Mouse (Mus musculus) kidney, postnatal 0 days (tissue): ENCODE data around the gene Ccdc33. TPM values are rescaled to one million over a fixed set of nuclear protein-coding genes. Genes with fewer than 3 reads are reported as not detected.

Source experiments
- ATAC-seq: fragments of 200-750 bp; cut with Nextera tagmentation; replicated peaks from 2 replicates; pipeline ENCODE4 v1.8.0; 2017; ENCODE audit warnings: low read depth, moderate number of reproducible peaks, moderate TSS enrichment, moderate library complexity; ENCODE audit not compliant: low FRiP score
- DNase-seq: peaks from one replicate; pipeline ENCODE4 v3.0.0-alpha.2; 2016; ENCODE audit warnings: low spot score
- H3K27ac ChIP-seq: fragments of 300-500 bp; sonication (generic); 2 replicates; pipeline ENCODE4 v1.5.1; 2014; ENCODE audit warnings: mild to moderate bottlenecking
- H3K27me3 ChIP-seq: fragments of 300-500 bp; sonication (generic); 2 replicates; pipeline ENCODE4 v1.6.1; 2014; ENCODE audit warnings: low read length, mixed read lengths; ENCODE audit not compliant: insufficient read depth
- H3K36me3 ChIP-seq: fragments of 300-500 bp; sonication (generic); 2 replicates; pipeline ENCODE4 v1.6.1; 2014; ENCODE audit warnings: low read length, mixed read lengths; ENCODE audit not compliant: insufficient read depth
- H3K4me1 ChIP-seq: fragments of 300-500 bp; sonication (generic); replicated peaks from 2 replicates; pipeline ENCODE4 v1.6.1; 2014; ENCODE audit warnings: antibody characterized with exemption, low read length, mixed read lengths; ENCODE audit not compliant: insufficient read depth
- H3K4me2 ChIP-seq: fragments of 300-500 bp; sonication (generic); 2 replicates; pipeline ENCODE4 v1.6.1; 2014; ENCODE audit warnings: mild to moderate bottlenecking, low read length, moderate library complexity, mixed read lengths
- H3K4me3 ChIP-seq: fragments of 300-500 bp; sonication (generic); replicated peaks from 2 replicates; pipeline ENCODE4 v1.5.1; 2014; ENCODE audit warnings: low read depth, low read length
- H3K9ac ChIP-seq: fragments of 300-500 bp; sonication (generic); 2 replicates; pipeline ENCODE4 v1.6.1; 2014; ENCODE audit warnings: low read depth, low read length
- H3K9me3 ChIP-seq: fragments of 300-500 bp; sonication (generic); replicated peaks from 2 replicates; pipeline ENCODE4 v1.6.1; 2016; ENCODE audit warnings: low read length, inconsistent platforms, mixed read lengths
- CTCF ChIP-seq: IDR thresholded peaks from 2 replicates; pipeline ENCODE4 v1.5.1; 2016; ENCODE audit warnings: antibody characterized with exemption, low read depth, mild to moderate bottlenecking, moderate library complexity
- WGBS: fragments of 180-500 bp; shearing (Covaris S2); extraction: QIAGEN DNeasy Blood & Tissue Kit; methylation state at CpG from one replicate; pipeline ENCODE4 v1.1.7; 2014; 5-methylcytosine and 5-hydroxymethylcytosine counted together
- polyA plus RNA-seq: library from polyadenylated mRNA; unstranded; fragments of >200 nt; fragmentation: Nextera tagmentation; extraction: Ambion mirVana; gene quantifications from 2 replicates; pipeline ENCODE4 v1.2.1, GENCODE M21; 2015

The Ccdc33 gene
- polyA plus RNA-seq, 1 experiment from 2014 or later, result 0.09 TPM

- no peak overlapping the region for H3K4me3 ChIP-seq
- no peak overlapping the region for H3K27ac ChIP-seq
- H3K9me3 ChIP-seq, result no peaks in the 10 kb centered on the region
- H3K36me3 ChIP-seq, result no peaks in the 10 kb centered on the region
- no peaks in the 10 kb centered on the region for H3K27me3 ChIP-seq
- TF ChIP-seq CTCF, result no peak
- DNase-seq (no peak), ATAC-seq (no peak)
- no peaks in the 10 kb centered on the region for H3K4me1 ChIP-seq
- no peak overlapping the region for H3K4me2 ChIP-seq
- no peak overlapping the region for H3K9ac ChIP-seq
- WGBS, result 64% methylated on average over 5 of the region's 5 CpGs
Measured at GRCm38 (mm10) chr9:58028841-58029240, 89.8 kb downstream of the Ccdc33 start.

DNA sequence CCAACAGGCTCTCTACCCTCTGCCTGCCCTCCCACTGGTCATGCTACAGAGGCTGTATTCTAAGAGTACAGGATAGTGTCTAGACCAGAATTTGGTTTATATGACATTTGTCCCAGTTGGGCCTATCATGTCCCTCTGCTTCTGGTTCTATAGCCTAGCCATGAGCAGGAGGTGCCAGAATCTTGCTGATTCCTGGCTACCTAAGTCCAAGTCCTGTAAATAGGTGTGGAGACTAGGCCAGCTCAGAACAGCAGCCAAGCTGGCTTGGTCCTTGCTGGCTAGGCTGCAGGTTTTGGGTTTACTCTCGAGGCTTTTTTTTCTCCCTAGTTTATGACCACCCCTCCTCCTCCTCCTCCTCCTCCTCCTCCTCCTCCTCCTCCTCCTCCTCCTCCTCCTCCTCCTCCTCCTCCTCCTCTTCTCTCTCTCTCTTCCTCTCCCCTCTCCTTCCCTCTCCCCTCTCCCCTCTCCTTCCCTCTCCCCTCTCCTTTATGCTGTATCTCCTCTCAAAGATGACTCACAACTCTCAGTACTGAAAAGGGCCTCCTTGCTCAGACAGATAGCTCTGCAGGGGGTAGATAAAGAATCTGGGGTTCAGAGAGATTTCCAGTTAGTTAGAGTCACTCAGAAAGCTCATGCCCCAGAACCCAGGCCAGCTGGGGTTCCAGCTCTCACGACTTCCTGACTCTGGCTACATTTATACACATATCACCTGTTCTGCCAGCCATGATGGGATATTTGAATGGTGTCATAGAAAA lies 91.0 kb downstream of the Ccdc33 start:
- no peak for ATAC-seq
- no peaks in the 10 kb centered on the region for H3K36me3 ChIP-seq
- WGBS, result 18% methylated on average over 2 of the region's 2 CpGs

GRCm38 (mm10) chr9:58025995-58026394 lies 92.6 kb downstream of the Ccdc33 start:
- WGBS, result 86% methylated on average over 9 of the region's 9 CpGs
- DNase-seq, result no peak
- no peak overlapping the region for H3K4me2 ChIP-seq

More for the DNA sequence above, 91.0 kb downstream of the Ccdc33 start:
- TF ChIP-seq CTCF, result no peak
- Histone ChIP-seq H3K9me3 (no peaks in the 10 kb centered on the region), H3K27ac (no peak overlapping the region), H3K27me3 (no peaks in the 10 kb centered on the region), H3K9ac (no peak overlapping the region), H3K4me2 (no peak overlapping the region), H3K4me1 (no peaks in the 10 kb centered on the region), H3K4me3 (no peak overlapping the region)
- DNase-seq, result no peak

GRCm38 (mm10) chr9:58018385-58018784 lies 100.2 kb downstream of the Ccdc33 start:
- no peaks in the 10 kb centered on the region for H3K27me3 ChIP-seq
- no peak for DNase-seq
- WGBS, result 84% methylated on average over 5 of the region's 5 CpGs
- no peak overlapping the region for H3K9ac ChIP-seq
- H3K4me1 ChIP-seq, result no peaks in the 10 kb centered on the region
- no peak for TF ChIP-seq CTCF
- H3K36me3 ChIP-seq, result no peaks in the 10 kb centered on the region
- H3K4me2 ChIP-seq, result no peak overlapping the region
- H3K4me3 ChIP-seq, result no peak overlapping the region
- H3K9me3 ChIP-seq, result no peaks in the 10 kb centered on the region
- no peak for ATAC-seq
- no peak overlapping the region for H3K27ac ChIP-seq

More at GRCm38 (mm10) chr9:58025995-58026394, 92.6 kb downstream of the Ccdc33 start:
- H3K27me3 ChIP-seq, result no peaks in the 10 kb centered on the region
- no peak for ATAC-seq
- no peak overlapping the region for H3K9ac ChIP-seq
- no peaks in the 10 kb centered on the region for H3K9me3 ChIP-seq
- no peak overlapping the region for H3K27ac ChIP-seq
- TF ChIP-seq CTCF, result no peak
- H3K36me3 ChIP-seq, result no peaks in the 10 kb centered on the region
- no peak overlapping the region for H3K4me3 ChIP-seq
- no peaks in the 10 kb centered on the region for H3K4me1 ChIP-seq

GRCm38 (mm10) chr9:58016962-58017361 lies 101.7 kb downstream of the Ccdc33 start:
- Histone ChIP-seq H3K27me3 (no peaks in the 10 kb centered on the region), H3K9me3 (no peaks in the 10 kb centered on the region), H3K4me1 (no peaks in the 10 kb centered on the region), H3K36me3 (no peaks in the 10 kb centered on the region), H3K27ac (no peak overlapping the region), H3K4me2 (no peak overlapping the region), H3K9ac (no peak overlapping the region), H3K4me3 (no peak overlapping the region)
- no peak for DNase-seq
- ATAC-seq, result no peak
- no peak for TF ChIP-seq CTCF
- 67% methylated on average over 3 of the region's 3 CpGs for WGBS

- Histone ChIP-seq H3K27ac (no peak overlapping the region), H3K4me3 (no peak overlapping the region), H3K4me1 (no peaks in the 10 kb centered on the region), H3K27me3 (no peaks in the 10 kb centered on the region), H3K9ac (no peak overlapping the region), H3K4me2 (no peak overlapping the region), H3K36me3 (no peaks in the 10 kb centered on the region), H3K9me3 (no peaks in the 10 kb centered on the region)
- 93% methylated on average over 6 of the region's 6 CpGs for WGBS
- ATAC-seq (no peak), DNase-seq (no peak)
- no peak for TF ChIP-seq CTCF
Measured at GRCm38 (mm10) chr9:58015856-58016255, 102.8 kb downstream of the Ccdc33 start.
